Mouse (Mus musculus): ENCODE measurements at regions not wholly inside any gene's neighbourhood (a gene's known extent, or its start where the extent isn't known, plus 50 kb on each side); places are given as distances from the start of the nearest gene placed in this dataset.

DNA sequence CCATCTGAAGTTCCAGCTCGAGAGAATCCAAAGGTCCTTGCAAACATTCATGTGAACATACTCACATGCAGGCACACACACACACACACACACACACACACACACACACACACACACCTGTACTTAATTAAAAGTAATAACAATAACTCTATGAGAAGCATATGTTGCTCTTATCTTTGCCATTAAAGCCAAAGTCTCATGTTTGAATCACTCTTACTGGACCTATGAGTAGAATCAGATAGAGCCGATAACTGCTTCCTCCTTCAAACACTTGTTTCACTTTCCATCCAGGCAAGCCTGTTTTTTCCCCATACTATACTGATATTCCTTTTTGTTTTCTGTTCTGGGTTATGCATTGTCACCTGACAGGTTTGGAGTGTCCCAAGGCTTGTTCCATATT, 65.3 kb upstream of the Rgs1 start:
- no peak for TF ChIP-seq CTCF (IDR thresholded peaks at IDR 0.05; ENCODE audit: control insufficient read depth, insufficient read depth, insufficient replicate concordance, low read depth, low read length)
- TF ChIP-seq POLR2A (IDR thresholded peaks at IDR 0.05; ENCODE audit: control insufficient read depth, low read depth, low read length) = no peak
